Mouse (Mus musculus) neural tube, embryonic 14.5 days (tissue): ENCODE results near the gene Zscan21. TPM values are rescaled to one million over a fixed set of nuclear protein-coding genes. Genes with fewer than 3 reads are reported as not detected.

Source experiments
- ATAC-seq: fragments of 200-750 bp; cut with Nextera tagmentation; 2 replicates; pipeline ENCODE4 v1.8.0; 2017; ENCODE audit warnings: low read depth, mild to moderate bottlenecking, moderate TSS enrichment, moderate library complexity
- H3K27ac ChIP-seq: fragments of 300-500 bp; sonication (generic); 2 replicates; pipeline ENCODE4 v1.5.1; 2014; ENCODE audit warnings: low read depth, mild to moderate bottlenecking, control low read depth, low read length, moderate library complexity, mixed read lengths
- H3K27me3 ChIP-seq: fragments of 300-500 bp; sonication (generic); 2 replicates; pipeline ENCODE4 v1.6.1; 2014; ENCODE audit warnings: low read length; ENCODE audit not compliant: control insufficient read depth, insufficient read depth
- H3K36me3 ChIP-seq: fragments of 300-500 bp; sonication (generic); 2 replicates; pipeline ENCODE4 v1.6.1; 2014; ENCODE audit warnings: low read length, mixed read lengths; ENCODE audit not compliant: control insufficient read depth, insufficient read depth
- H3K4me1 ChIP-seq: fragments of 300-500 bp; sonication (generic); 2 replicates; pipeline ENCODE4 v1.6.1; 2014; ENCODE audit warnings: low read length; ENCODE audit not compliant: control insufficient read depth, insufficient read depth
- H3K4me2 ChIP-seq: fragments of 300-500 bp; sonication (generic); 2 replicates; pipeline ENCODE4 v1.6.1; 2014; ENCODE audit warnings: mild to moderate bottlenecking, low read depth, low read length, control low read depth
- H3K4me3 ChIP-seq: fragments of 300-500 bp; sonication (generic); 2 replicates; pipeline ENCODE4 v1.5.1; 2014; ENCODE audit warnings: low read depth, low read length, control low read depth, mixed read lengths
- H3K9ac ChIP-seq: fragments of 300-500 bp; sonication (generic); replicated peaks from 2 replicates; pipeline ENCODE4 v1.6.1; 2014; ENCODE audit warnings: low read depth, mild to moderate bottlenecking, control low read depth, low read length, mixed read lengths
- H3K9me3 ChIP-seq: fragments of 300-500 bp; sonication (generic); 2 replicates; pipeline ENCODE4 v1.6.1; 2016; ENCODE audit warnings: low read length; ENCODE audit not compliant: control insufficient read depth
- WGBS: fragments of 180-500 bp; shearing (Covaris S2); extraction: QIAGEN DNeasy Blood & Tissue Kit; methylation state at CpG from one replicate; pipeline ENCODE4 v1.1.7; 2014; 5-methylcytosine and 5-hydroxymethylcytosine counted together
- polyA plus RNA-seq: library from polyadenylated mRNA; unstranded; fragments of >200 nt; fragmentation: Nextera tagmentation; extraction: Ambion mirVana; gene quantifications from 2 replicates; pipeline ENCODE4 v1.2.1, GENCODE M21; 2014

Gene Zscan21
- polyA plus RNA-seq, 1 experiment from 2014 or later = 90.9 TPM

DNA sequence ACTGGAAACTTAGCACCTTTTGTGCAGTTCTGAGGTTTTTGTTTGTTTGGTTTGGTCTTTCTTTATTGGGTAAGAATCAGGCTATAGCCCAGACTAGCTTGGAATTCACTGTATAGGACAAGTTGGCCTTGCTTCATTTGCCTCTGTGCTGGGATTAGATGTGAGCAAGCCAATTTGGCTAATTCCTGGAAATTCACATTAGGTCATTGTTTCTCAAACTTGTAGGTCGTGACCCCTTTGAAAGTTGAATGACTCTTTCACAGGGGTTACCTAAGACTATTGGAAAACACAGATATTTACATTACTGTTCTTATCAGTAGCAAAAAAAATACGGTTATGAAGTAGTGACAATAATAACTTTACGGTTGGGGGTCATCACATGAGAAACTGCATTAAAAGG is 37.7 kb downstream of the Zscan21 start:
- H3K9me3 ChIP-seq = no peaks in the 10 kb centered on the region
- H3K9ac ChIP-seq = peak overlapping the region; percentile 95
- H3K4me2 ChIP-seq = peak overlapping the region; percentile 87
- H3K27ac ChIP-seq = no peak overlapping the region
- ATAC-seq = no peak
- peaks cover 19% of the 10 kb centered on the region for H3K36me3 ChIP-seq
- no peaks in the 10 kb centered on the region for H3K27me3 ChIP-seq
- peaks cover 9% of the 10 kb centered on the region; the same call in 1 of the 2 replicates for H3K4me1 ChIP-seq
- peak overlapping the region; percentile 81 for H3K4me3 ChIP-seq
- 91% methylated on average over 3 of the region's 3 CpGs for WGBS

- peak within 1 kb of the TSS; percentile 81 for H3K4me3 ChIP-seq
- peak; percentile 98 for ATAC-seq
- peak within 1 kb of the TSS; percentile 98 for H3K27ac ChIP-seq
- no peaks in the 10 kb centered on the region for H3K9me3 ChIP-seq
- peak within 1 kb of the TSS; percentile 87 for H3K4me2 ChIP-seq
- WGBS = under 1% methylated on average over 31 of the region's 31 CpGs
- H3K4me1 ChIP-seq = peaks cover 9% of the 10 kb centered on the region; the same call in 1 of the 2 replicates
- no peaks in the 10 kb centered on the region for H3K27me3 ChIP-seq
- H3K9ac ChIP-seq = peak within 1 kb of the TSS; percentile 95
- H3K36me3 ChIP-seq = peaks cover 15% of the 10 kb centered on the region; the same call in 1 of the 2 replicates
Measured at GRCm38 (mm10) chr5:138155443-138155976, 38.8 kb downstream of the Zscan21 start, which contains the start of gene Zfp113. Gene Zfp113, minus strand, starts transcription at chr5:138155744.

- Histone ChIP-seq H3K4me3 (peak overlapping the region; percentile 69), H3K9me3 (no peaks in the 10 kb centered on the region), H3K4me1 (peaks cover 8% of the 10 kb centered on the region), H3K9ac (0 out of 2 replicates have a peak overlapping the region, but pooled peaks have one; percentile 60), H3K36me3 (peaks cover 28% of the 10 kb centered on the region), H3K27ac (peak overlapping the region; percentile 69; the same call in 1 of the 2 replicates), H3K4me2 (peak overlapping the region; percentile 88), H3K27me3 (no peaks in the 10 kb centered on the region)
- no peak for ATAC-seq
- 73% methylated on average over 7 of the region's 7 CpGs for WGBS
Measured at GRCm38 (mm10) chr5:138160224-138160762, 43.6 kb downstream of the Zscan21 start.

- ATAC-seq = peak; percentile 94
- Histone ChIP-seq H3K27ac (peak within 1 kb of the TSS; percentile 69), H3K27me3 (no peaks in the 10 kb centered on the region), H3K9ac (peak within 1 kb of the TSS; percentile 60), H3K4me2 (peak within 1 kb of the TSS; percentile 88), H3K4me1 (peaks cover 8% of the 10 kb centered on the region), H3K4me3 (peak within 1 kb of the TSS; percentile 69), H3K36me3 (peaks cover 35% of the 10 kb centered on the region), H3K9me3 (no peaks in the 10 kb centered on the region)
- under 1% methylated on average over 42 of the region's 42 CpGs for WGBS
Measured at GRCm38 (mm10) chr5:138160842-138161665, 44.4 kb downstream of the Zscan21 start, which contains the start of gene Cops6. Gene Cops6, plus strand, starts transcription at chr5:138161071.

DNA sequence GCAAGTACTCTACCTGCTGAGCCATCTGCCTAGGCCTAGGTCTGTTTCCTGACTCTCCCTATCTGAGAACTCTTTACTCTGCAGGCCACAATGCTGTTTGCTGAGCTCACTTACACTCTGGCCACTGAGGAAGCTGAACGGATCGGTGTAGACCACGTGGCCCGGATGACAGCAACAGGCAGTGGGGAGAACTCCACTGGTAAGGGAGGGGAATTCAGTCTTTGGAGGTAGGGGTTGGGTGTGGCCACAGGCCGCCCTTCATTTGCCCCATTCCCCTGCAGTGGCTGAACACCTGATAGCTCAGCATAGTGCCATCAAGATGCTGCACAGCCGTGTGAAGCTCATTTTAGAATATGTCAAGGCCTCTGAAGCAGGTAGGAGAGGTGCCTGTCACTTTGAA is 46.3 kb downstream of the Zscan21 start:
- H3K27me3 ChIP-seq = no peaks in the 10 kb centered on the region
- H3K4me3 ChIP-seq = no peak overlapping the region
- H3K4me1 ChIP-seq = peaks cover 8% of the 10 kb centered on the region
- H3K27ac ChIP-seq = no peak overlapping the region
- ATAC-seq = no peak
- no peaks in the 10 kb centered on the region for H3K9me3 ChIP-seq
- no peak overlapping the region for H3K4me2 ChIP-seq
- peaks cover 55% of the 10 kb centered on the region for H3K36me3 ChIP-seq
- H3K9ac ChIP-seq = no peak overlapping the region
- WGBS = 76% methylated on average over 6 of the region's 6 CpGs

- H3K9ac ChIP-seq = no peak overlapping the region
- no peak overlapping the region for H3K4me3 ChIP-seq
- ATAC-seq = no peak
- no peak overlapping the region for H3K27ac ChIP-seq
- H3K4me1 ChIP-seq = peaks cover 8% of the 10 kb centered on the region
- no peak overlapping the region for H3K4me2 ChIP-seq
- H3K27me3 ChIP-seq = no peaks in the 10 kb centered on the region
- no peaks in the 10 kb centered on the region for H3K9me3 ChIP-seq
- 71% methylated on average over 10 of the region's 10 CpGs for WGBS
- peaks cover 61% of the 10 kb centered on the region for H3K36me3 ChIP-seq
Measured at GRCm38 (mm10) chr5:138163610-138164009, 46.9 kb downstream of the Zscan21 start.

DNA sequence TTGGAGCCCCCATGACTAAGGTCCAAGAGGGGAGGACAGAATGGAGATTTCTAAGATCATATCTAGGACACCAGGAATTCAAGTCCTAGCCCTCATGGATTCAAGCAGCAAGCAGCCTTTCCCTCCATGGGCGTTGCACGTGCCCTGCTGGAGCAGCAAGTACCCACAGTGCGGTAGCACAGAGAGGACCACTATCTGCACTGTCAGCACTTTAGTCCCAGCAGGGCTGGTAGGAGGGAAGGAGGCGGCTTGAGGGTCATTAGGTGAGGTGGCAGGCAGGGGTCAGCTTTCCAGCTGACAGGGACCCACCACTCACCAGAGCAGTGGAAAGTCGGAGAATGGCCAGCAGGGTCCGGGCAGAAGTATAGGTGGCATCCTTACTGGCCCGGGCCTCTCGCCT is 48.9 kb downstream of the Zscan21 start:
- WGBS = 71% methylated on average over 8 of the region's 8 CpGs
- no peak overlapping the region for H3K9ac ChIP-seq
- H3K27me3 ChIP-seq = no peaks in the 10 kb centered on the region
- H3K36me3 ChIP-seq = peaks cover 67% of the 10 kb centered on the region
- ATAC-seq = no peak
- no peak overlapping the region for H3K4me2 ChIP-seq
- H3K9me3 ChIP-seq = no peaks in the 10 kb centered on the region
- no peak overlapping the region for H3K4me3 ChIP-seq
- H3K27ac ChIP-seq = no peak overlapping the region
- H3K4me1 ChIP-seq = peaks cover 16% of the 10 kb centered on the region

GRCm38 (mm10) chr5:138170936-138171561 is 54.3 kb downstream of the Zscan21 start:
- under 1% methylated on average over 46 of the region's 47 CpGs for WGBS
- H3K4me3 ChIP-seq = peak overlapping the region; percentile 44

More at GRCm38 (mm10) chr5:138170936-138171561, 54.3 kb downstream of the Zscan21 start:
- no peaks in the 10 kb centered on the region for H3K27me3 ChIP-seq
- peak overlapping the region; percentile 57 for H3K9ac ChIP-seq
- peaks cover 15% of the 10 kb centered on the region for H3K4me1 ChIP-seq
- peak; percentile 89 for ATAC-seq
- H3K36me3 ChIP-seq = peaks cover 38% of the 10 kb centered on the region
- H3K4me2 ChIP-seq = peak overlapping the region; percentile 57
- H3K9me3 ChIP-seq = no peaks in the 10 kb centered on the region
- peak overlapping the region; percentile 89 for H3K27ac ChIP-seq
